Mouse (Mus musculus): ENCODE results near the gene Kcng4. TPM values are rescaled to one million over a fixed set of nuclear protein-coding genes. Genes with fewer than 3 reads are reported as not detected.

Kcng4 gene
- polyA plus RNA-seq, 1 experiment from 2014 or later, result 0.28 TPM

GRCm38 (mm10) chr8:119604996-119605395 is 30.5 kb downstream of the Kcng4 start, which contains the start of gene Taf1c:
Gene Taf1c, minus strand, starts transcription at chr8:119605222.
- H3K4me2 ChIP-seq, result peak within 1 kb of the TSS; percentile 84
- peaks cover 9% of the 10 kb centered on the region for H3K4me1 ChIP-seq
- peaks cover 7% of the 10 kb centered on the region; the same call in 1 of the 2 replicates for H3K36me3 ChIP-seq
- peak within 1 kb of the TSS; percentile 86 for H3K4me3 ChIP-seq (replicated peaks)
- peak; percentile 81 for ATAC-seq (ENCODE audit: insufficient read depth, low FRiP score, low read depth)
- H3K27me3 ChIP-seq (replicated peaks), result no peaks in the 10 kb centered on the region
- peak within 1 kb of the TSS; percentile 71 for H3K9ac ChIP-seq
- no peaks in the 10 kb centered on the region for H3K9me3 ChIP-seq
- 0% methylated on average over 23 of the region's 23 CpGs for WGBS
- H3K27ac ChIP-seq, result peak within 1 kb of the TSS; percentile 63; the same call in 1 of the 2 replicates

GRCm38 (mm10) chr8:119604398-119604803 is 31.1 kb downstream of the Kcng4 start:
- H3K4me2 ChIP-seq, result peak overlapping the region; percentile 84
- H3K36me3 ChIP-seq, result peaks cover 11% of the 10 kb centered on the region; the same call in 1 of the 2 replicates
- peak overlapping the region; percentile 86 for H3K4me3 ChIP-seq (replicated peaks)
- H3K9ac ChIP-seq, result peak overlapping the region; percentile 71
- no peaks in the 10 kb centered on the region for H3K9me3 ChIP-seq
- 33% methylated on average over 12 of the region's 12 CpGs for WGBS
- no peaks in the 10 kb centered on the region for H3K27me3 ChIP-seq (replicated peaks)
- H3K27ac ChIP-seq, result no peak overlapping the region
- H3K4me1 ChIP-seq, result peaks cover 9% of the 10 kb centered on the region
- ATAC-seq (ENCODE audit: insufficient read depth, low FRiP score, low read depth), result no peak; the same call in 1 of the 2 replicates

- ATAC-seq (ENCODE audit: insufficient read depth, low FRiP score, low read depth), result no peak
- Histone ChIP-seq H3K4me1 (peaks cover 9% of the 10 kb centered on the region), H3K9me3 (no peaks in the 10 kb centered on the region), H3K9ac (peak overlapping the region; percentile 71; the same call in 1 of the 2 replicates), H3K27ac (no peak overlapping the region), H3K4me3 (replicated peaks) (peak overlapping the region; percentile 86; the same call in 1 of the 2 replicates), H3K4me2 (peak overlapping the region; percentile 84), H3K27me3 (replicated peaks) (no peaks in the 10 kb centered on the region), H3K36me3 (peaks cover 15% of the 10 kb centered on the region)
- WGBS, result 91% methylated on average over 4 of the region's 4 CpGs
Observed at GRCm38 (mm10) chr8:119603771-119604170, 31.7 kb downstream of the Kcng4 start.

GRCm38 (mm10) chr8:119591456-119591855 is 44.0 kb downstream of the Kcng4 start:
- ATAC-seq (ENCODE audit: insufficient read depth, low FRiP score, low read depth), result no peak
- Histone ChIP-seq H3K36me3 (no peaks in the 10 kb centered on the region), H3K4me2 (no peak overlapping the region), H3K27ac (no peak overlapping the region), H3K9ac (no peak overlapping the region), H3K4me1 (no peaks in the 10 kb centered on the region), H3K27me3 (replicated peaks) (no peaks in the 10 kb centered on the region), H3K9me3 (no peaks in the 10 kb centered on the region), H3K4me3 (replicated peaks) (no peak overlapping the region)
- WGBS, result 87% methylated on average over 7 of the region's 7 CpGs

GRCm38 (mm10) chr8:119590348-119590747 is 45.1 kb downstream of the Kcng4 start:
- no peaks in the 10 kb centered on the region for H3K36me3 ChIP-seq
- H3K4me3 ChIP-seq (replicated peaks), result no peak overlapping the region
- peak; percentile 55 for ATAC-seq (ENCODE audit: insufficient read depth, low FRiP score, low read depth)
- 0 out of 2 replicates have a peak, but pooled peaks cover 4% of the 10 kb centered on the region for H3K4me1 ChIP-seq
- H3K9me3 ChIP-seq, result no peaks in the 10 kb centered on the region
- WGBS, result 66% methylated on average over 14 of the region's 14 CpGs
- no peak overlapping the region for H3K4me2 ChIP-seq
- H3K27ac ChIP-seq, result no peak overlapping the region
- no peak overlapping the region for H3K9ac ChIP-seq
- no peaks in the 10 kb centered on the region for H3K27me3 ChIP-seq (replicated peaks)

GRCm38 (mm10) chr8:119588844-119589243 is 46.6 kb downstream of the Kcng4 start:
- Histone ChIP-seq H3K27me3 (replicated peaks) (no peaks in the 10 kb centered on the region), H3K4me1 (0 out of 2 replicates have a peak, but pooled peaks cover 4% of the 10 kb centered on the region), H3K36me3 (no peaks in the 10 kb centered on the region), H3K9ac (no peak overlapping the region), H3K27ac (no peak overlapping the region), H3K4me2 (no peak overlapping the region), H3K9me3 (no peaks in the 10 kb centered on the region), H3K4me3 (replicated peaks) (no peak overlapping the region)
- ATAC-seq (ENCODE audit: insufficient read depth, low FRiP score, low read depth), result no peak
- 28% methylated on average over 10 of the region's 10 CpGs for WGBS

GRCm38 (mm10) chr8:119588321-119588720 is 47.2 kb downstream of the Kcng4 start:
- no peaks in the 10 kb centered on the region for H3K27me3 ChIP-seq (replicated peaks)
- H3K36me3 ChIP-seq, result no peaks in the 10 kb centered on the region
- 67% methylated on average over 4 of the region's 4 CpGs for WGBS
- H3K9ac ChIP-seq, result no peak overlapping the region
- H3K4me2 ChIP-seq, result no peak overlapping the region
- no peaks in the 10 kb centered on the region for H3K9me3 ChIP-seq
- no peak for ATAC-seq (ENCODE audit: insufficient read depth, low FRiP score, low read depth)
- no peak overlapping the region for H3K4me3 ChIP-seq (replicated peaks)
- H3K27ac ChIP-seq, result no peak overlapping the region
- H3K4me1 ChIP-seq, result 0 out of 2 replicates have a peak, but pooled peaks cover 4% of the 10 kb centered on the region

- no peaks in the 10 kb centered on the region for H3K36me3 ChIP-seq
- no peaks in the 10 kb centered on the region for H3K27me3 ChIP-seq (replicated peaks)
- 0 out of 2 replicates have a peak, but pooled peaks cover 4% of the 10 kb centered on the region for H3K4me1 ChIP-seq
- no peaks in the 10 kb centered on the region for H3K9me3 ChIP-seq
- peak overlapping the region; percentile 22; the same call in 1 of the 2 replicates for H3K9ac ChIP-seq
- ATAC-seq (ENCODE audit: insufficient read depth, low FRiP score, low read depth), result peak; percentile 57; the same call in 1 of the 2 replicates
- 14% methylated on average over 24 of the region's 24 CpGs for WGBS
- H3K4me3 ChIP-seq (replicated peaks), result peak overlapping the region; percentile 34
- H3K27ac ChIP-seq, result no peak overlapping the region
- H3K4me2 ChIP-seq, result peak overlapping the region; percentile 60
Observed at GRCm38 (mm10) chr8:119585901-119586300, 49.6 kb downstream of the Kcng4 start.

GRCm38 (mm10) chr8:119580441-119581161 is 54.9 kb downstream of the Kcng4 start:
- Histone ChIP-seq H3K9ac (no peak overlapping the region), H3K27ac (no peak overlapping the region), H3K4me3 (replicated peaks) (no peak overlapping the region), H3K4me1 (peaks cover under 1% of the 10 kb centered on the region; the same call in 1 of the 2 replicates), H3K36me3 (no peaks in the 10 kb centered on the region), H3K4me2 (no peak overlapping the region), H3K27me3 (replicated peaks) (peaks cover 3% of the 10 kb centered on the region; the same call in 1 of the 2 replicates), H3K9me3 (no peaks in the 10 kb centered on the region)
- no peak for ATAC-seq (ENCODE audit: insufficient read depth, low FRiP score, low read depth)
- 60% methylated on average over 5 of the region's 5 CpGs for WGBS

- Histone ChIP-seq H3K9me3 (no peaks in the 10 kb centered on the region), H3K4me1 (peaks cover 9% of the 10 kb centered on the region), H3K4me3 (replicated peaks) (no peak overlapping the region), H3K4me2 (no peak overlapping the region), H3K27me3 (replicated peaks) (peaks cover 3% of the 10 kb centered on the region; the same call in 1 of the 2 replicates), H3K9ac (no peak overlapping the region), H3K27ac (no peak overlapping the region), H3K36me3 (no peaks in the 10 kb centered on the region)
- no peak for ATAC-seq (ENCODE audit: insufficient read depth, low FRiP score, low read depth)
- WGBS, result 32% methylated on average over 13 of the region's 13 CpGs
Observed at GRCm38 (mm10) chr8:119579096-119579495, 56.4 kb downstream of the Kcng4 start.

- Histone ChIP-seq H3K4me1 (peaks cover 19% of the 10 kb centered on the region), H3K36me3 (no peaks in the 10 kb centered on the region), H3K27me3 (replicated peaks) (peaks cover 3% of the 10 kb centered on the region; the same call in 1 of the 2 replicates), H3K9ac (peak overlapping the region; percentile 60; the same call in 1 of the 2 replicates), H3K4me3 (replicated peaks) (peak overlapping the region; percentile 68), H3K4me2 (peak overlapping the region; percentile 96), H3K9me3 (no peaks in the 10 kb centered on the region), H3K27ac (no peak overlapping the region)
- ATAC-seq (ENCODE audit: insufficient read depth, low FRiP score, low read depth), result peak; percentile 2; the same call in 1 of the 2 replicates
- 1% methylated on average over 16 of the region's 16 CpGs for WGBS
Observed at GRCm38 (mm10) chr8:119575366-119575726, 60.1 kb downstream of the Kcng4 start.
